Mouse (Mus musculus) forebrain, embryonic 16.5 days (tissue): ENCODE results near the gene Zfp646. TPM values are rescaled to one million over a fixed set of nuclear protein-coding genes. Genes with fewer than 3 reads are reported as not detected.

Experiments used
- ATAC-seq: fragments of 200-750 bp; cut with Nextera tagmentation; 2 replicates; pipeline ENCODE4 v1.8.0; 2017; ENCODE audit warnings: mild to moderate bottlenecking, moderate library complexity
- H3K27ac ChIP-seq: fragments of 300-500 bp; sonication (generic); 2 replicates; pipeline ENCODE4 v1.5.1; 2014; ENCODE audit warnings: low read length, control low read depth
- H3K27me3 ChIP-seq: fragments of 300-500 bp; sonication (generic); replicated peaks from 2 replicates; pipeline ENCODE4 v1.6.1; 2014; ENCODE audit warnings: low read length; ENCODE audit not compliant: control insufficient read depth, insufficient read depth
- H3K36me3 ChIP-seq: fragments of 300-500 bp; sonication (generic); 2 replicates; pipeline ENCODE4 v1.6.1; 2014; ENCODE audit not compliant: control insufficient read depth, insufficient read depth
- H3K4me1 ChIP-seq: fragments of 300-500 bp; sonication (generic); replicated peaks from 2 replicates; pipeline ENCODE4 v1.6.1; 2014; ENCODE audit warnings: low read length; ENCODE audit not compliant: control insufficient read depth, insufficient read depth
- H3K4me2 ChIP-seq: fragments of 300-500 bp; sonication (generic); 2 replicates; pipeline ENCODE4 v1.6.1; 2014; ENCODE audit warnings: mild to moderate bottlenecking, low read length, control low read depth
- H3K4me3 ChIP-seq: fragments of 300-500 bp; sonication (generic); replicated peaks from 2 replicates; pipeline ENCODE4 v1.5.1; 2014; ENCODE audit warnings: mild to moderate bottlenecking, low read length, control low read depth
- H3K9ac ChIP-seq: fragments of 300-500 bp; sonication (generic); replicated peaks from 2 replicates; pipeline ENCODE4 v1.6.1; 2014; ENCODE audit warnings: low read depth, low read length, control low read depth
- H3K9me3 ChIP-seq: fragments of 300-500 bp; sonication (generic); 2 replicates; pipeline ENCODE4 v1.6.1; 2016; ENCODE audit warnings: low read length; ENCODE audit not compliant: control insufficient read depth
- WGBS: fragments of 180-500 bp; shearing (Covaris S2); extraction: QIAGEN DNeasy Blood & Tissue Kit; methylation state at CpG from one replicate; pipeline ENCODE4 v1.1.7; 2014; 5-methylcytosine and 5-hydroxymethylcytosine counted together
- polyA plus RNA-seq: library from polyadenylated mRNA; unstranded; fragments of >200 nt; fragmentation: Nextera tagmentation; extraction: Ambion mirVana; gene quantifications from 2 replicates; pipeline ENCODE4 v1.2.1, GENCODE M21; 2015

The Zfp646 gene
- polyA plus RNA-seq, 1 experiment from 2014 or later: 14.4 TPM

GRCm38 (mm10) chr7:127907939-127908338 is 31.9 kb downstream of the Zfp646 start:
- H3K27me3 ChIP-seq: no peaks in the 10 kb centered on the region
- H3K4me1 ChIP-seq: peaks cover 13% of the 10 kb centered on the region
- no peaks in the 10 kb centered on the region for H3K9me3 ChIP-seq
- 98% methylated on average over 12 of the region's 12 CpGs for WGBS
- H3K36me3 ChIP-seq: peaks cover 18% of the 10 kb centered on the region
- no peak overlapping the region for H3K9ac ChIP-seq
- H3K27ac ChIP-seq: no peak overlapping the region
- no peak overlapping the region for H3K4me3 ChIP-seq
- no peak for ATAC-seq
- H3K4me2 ChIP-seq: no peak overlapping the region

DNA sequence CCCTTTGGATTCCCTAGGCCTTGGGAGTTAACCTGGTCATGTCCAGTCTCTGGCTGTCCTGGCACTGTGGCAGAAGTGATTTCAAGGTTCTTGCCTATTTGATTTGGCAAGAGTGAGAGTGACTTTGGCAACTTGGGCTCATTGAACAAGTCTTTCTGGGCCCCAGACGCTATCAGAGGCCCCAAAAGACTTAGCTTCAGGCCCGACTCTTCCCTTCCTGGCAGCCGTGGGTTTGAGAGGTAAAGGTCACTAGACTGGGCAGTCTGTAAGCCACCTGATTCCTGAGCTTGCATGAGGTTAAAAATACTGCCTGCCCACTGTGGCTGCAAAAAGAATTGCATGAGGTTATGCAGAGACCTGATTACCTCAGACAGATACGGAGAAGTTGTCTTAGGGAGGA is 32.6 kb downstream of the Zfp646 start:
- no peak overlapping the region for H3K9ac ChIP-seq
- peaks cover 18% of the 10 kb centered on the region for H3K4me1 ChIP-seq
- no peak overlapping the region for H3K27ac ChIP-seq
- H3K36me3 ChIP-seq: peaks cover 18% of the 10 kb centered on the region
- H3K4me2 ChIP-seq: no peak overlapping the region
- ATAC-seq: no peak
- no peaks in the 10 kb centered on the region for H3K27me3 ChIP-seq
- H3K9me3 ChIP-seq: no peaks in the 10 kb centered on the region
- H3K4me3 ChIP-seq: no peak overlapping the region
- whole genome bisulfite sequencing: 89% methylated on average over 4 of the region's 4 CpGs

DNA sequence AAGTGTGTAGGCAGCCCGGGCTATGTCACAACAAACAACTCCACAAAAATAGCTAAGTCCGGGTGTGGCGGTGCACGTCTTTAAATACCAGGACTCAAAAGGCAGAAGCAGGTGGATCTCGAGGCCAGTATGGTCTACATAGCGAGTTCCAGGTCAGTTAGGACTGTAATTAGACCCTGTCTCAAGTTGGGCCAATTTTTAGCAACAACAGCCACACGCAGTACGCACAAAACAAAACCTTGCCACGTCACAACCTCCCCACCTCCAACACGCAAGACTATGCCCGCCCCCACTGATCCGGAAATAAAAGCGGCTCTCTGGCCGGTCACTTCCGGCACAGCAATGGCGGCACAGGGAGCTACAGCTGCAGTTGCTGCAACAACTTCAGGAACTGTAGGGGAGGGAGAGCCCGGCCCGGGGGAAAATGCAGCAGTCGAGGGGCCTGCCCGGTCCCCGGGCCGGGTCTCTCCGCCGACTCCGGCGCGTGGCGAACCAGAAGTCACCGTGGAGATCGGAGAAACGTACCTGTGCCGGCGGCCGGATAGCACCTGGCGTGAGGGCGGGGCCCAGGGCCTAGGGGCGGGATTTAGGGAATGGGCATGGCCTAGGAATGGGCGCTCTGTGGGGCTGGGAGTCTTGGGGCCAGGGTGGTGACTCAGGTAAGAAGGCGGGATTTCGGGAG is 36.3 kb downstream of the Zfp646 start, which contains the start of gene Kat8:
Gene Kat8 (plus strand): TSS at position 327 of the 682 bp plus-strand sequence.
- peak within 1 kb of the TSS; percentile 89 for H3K4me3 ChIP-seq
- peak; percentile 98 for ATAC-seq
- peak within 1 kb of the TSS; percentile 90 for H3K4me2 ChIP-seq
- peak within 1 kb of the TSS; percentile 81 for H3K9ac ChIP-seq
- peaks cover 27% of the 10 kb centered on the region for H3K36me3 ChIP-seq
- H3K9me3 ChIP-seq: no peaks in the 10 kb centered on the region
- H3K27ac ChIP-seq: peak within 1 kb of the TSS; percentile 86
- no peaks in the 10 kb centered on the region for H3K27me3 ChIP-seq
- 1% methylated on average over 40 of the region's 40 CpGs for WGBS
- H3K4me1 ChIP-seq: peaks cover 8% of the 10 kb centered on the region

DNA sequence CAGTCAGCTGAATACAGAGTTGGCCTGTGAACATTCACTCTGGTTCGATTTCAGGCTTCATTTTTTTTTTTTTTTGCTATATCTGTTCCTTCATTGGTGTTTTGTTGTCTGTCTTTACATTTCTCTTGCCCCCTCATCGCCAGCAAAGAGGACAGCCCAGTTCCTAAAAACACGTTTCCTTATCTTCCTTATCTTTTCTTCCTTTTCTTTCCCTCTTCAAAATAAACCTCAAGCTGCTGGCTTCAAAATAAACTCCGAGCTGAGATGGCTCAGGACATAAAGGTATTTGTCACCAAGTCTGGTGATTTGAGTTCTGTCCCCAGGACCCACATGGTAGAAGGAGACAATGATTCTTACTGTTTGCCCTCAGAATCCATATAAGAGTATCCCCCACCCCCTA is 36.9 kb downstream of the Zfp646 start:
- H3K27ac ChIP-seq: no peak overlapping the region
- peak overlapping the region; percentile 81 for H3K9ac ChIP-seq
- H3K27me3 ChIP-seq: no peaks in the 10 kb centered on the region
- H3K4me2 ChIP-seq: peak overlapping the region; percentile 90
- peaks cover 8% of the 10 kb centered on the region for H3K4me1 ChIP-seq
- ATAC-seq: no peak
- no peaks in the 10 kb centered on the region for H3K9me3 ChIP-seq
- peak overlapping the region; percentile 89 for H3K4me3 ChIP-seq
- peaks cover 25% of the 10 kb centered on the region for H3K36me3 ChIP-seq
- 23% methylated on average over 4 of the region's 4 CpGs for WGBS

DNA sequence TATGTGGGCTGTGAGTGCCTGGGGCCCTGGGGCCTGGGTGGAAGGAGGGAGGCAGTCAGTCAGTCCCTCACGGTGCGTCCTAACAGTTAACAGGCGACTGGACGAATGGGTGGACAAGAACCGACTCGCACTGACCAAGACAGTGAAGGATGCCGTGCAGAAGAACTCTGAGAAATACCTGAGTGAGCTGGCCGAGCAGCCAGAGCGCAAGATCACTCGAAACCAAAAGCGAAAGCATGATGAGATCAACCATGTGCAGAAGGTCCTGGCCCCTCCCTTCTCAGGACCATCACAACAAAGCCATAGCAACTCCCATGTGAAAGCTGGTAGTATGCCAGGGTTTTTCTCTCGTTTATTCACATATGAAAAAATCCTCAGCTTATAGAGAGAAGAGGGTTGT is 39.3 kb downstream of the Zfp646 start:
- no peak overlapping the region for H3K4me2 ChIP-seq
- peaks cover 12% of the 10 kb centered on the region for H3K36me3 ChIP-seq
- no peak overlapping the region for H3K27ac ChIP-seq
- H3K27me3 ChIP-seq: no peaks in the 10 kb centered on the region
- ATAC-seq: no peak
- peaks cover 8% of the 10 kb centered on the region for H3K4me1 ChIP-seq
- no peak overlapping the region for H3K4me3 ChIP-seq
- no peak overlapping the region for H3K9ac ChIP-seq
- no peaks in the 10 kb centered on the region for H3K9me3 ChIP-seq
- WGBS: 91% methylated on average over 12 of the region's 12 CpGs

DNA sequence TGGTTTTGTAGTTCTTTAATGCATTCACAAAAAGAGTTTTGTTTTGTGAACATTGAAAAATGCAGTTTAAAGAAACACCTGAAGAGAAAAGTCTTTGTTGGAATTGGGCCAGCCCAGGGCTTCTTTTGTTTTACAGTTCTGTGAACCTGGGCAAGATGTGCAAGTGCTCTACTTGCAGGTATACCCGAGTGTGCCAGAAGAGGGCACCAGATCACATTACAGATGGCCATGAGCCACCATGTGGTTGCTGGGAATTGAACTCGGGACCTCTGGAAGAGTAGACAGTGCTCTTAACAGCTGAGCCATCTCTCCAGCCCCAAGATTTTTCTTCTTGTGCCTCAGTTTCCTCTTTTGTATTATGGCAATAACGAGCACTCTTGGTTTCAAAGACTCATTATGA is 42.2 kb downstream of the Zfp646 start:
- H3K9me3 ChIP-seq: no peaks in the 10 kb centered on the region
- no peak overlapping the region for H3K4me3 ChIP-seq
- no peak overlapping the region for H3K9ac ChIP-seq
- H3K27me3 ChIP-seq: no peaks in the 10 kb centered on the region
- H3K36me3 ChIP-seq: peaks cover 15% of the 10 kb centered on the region
- H3K27ac ChIP-seq: no peak overlapping the region
- peaks cover 2% of the 10 kb centered on the region for H3K4me1 ChIP-seq
- WGBS: 55% methylated on average over 3 of the region's 3 CpGs
- no peak for ATAC-seq
- no peak overlapping the region for H3K4me2 ChIP-seq

GRCm38 (mm10) chr7:127919290-127919689 is 43.3 kb downstream of the Zfp646 start:
- Histone ChIP-seq H3K4me1 (no peaks in the 10 kb centered on the region), H3K36me3 (peaks cover 15% of the 10 kb centered on the region), H3K4me3 (no peak overlapping the region), H3K4me2 (no peak overlapping the region), H3K27me3 (no peaks in the 10 kb centered on the region), H3K9me3 (no peaks in the 10 kb centered on the region), H3K27ac (no peak overlapping the region), H3K9ac (no peak overlapping the region)
- WGBS: 78% methylated on average over 7 of the region's 7 CpGs
- no peak for ATAC-seq

- ATAC-seq: no peak
- H3K9ac ChIP-seq: no peak overlapping the region
- no peaks in the 10 kb centered on the region for H3K27me3 ChIP-seq
- no peaks in the 10 kb centered on the region for H3K9me3 ChIP-seq
- H3K4me2 ChIP-seq: no peak overlapping the region
- H3K27ac ChIP-seq: no peak overlapping the region
- 69% methylated on average over 8 of the region's 8 CpGs for WGBS
- no peak overlapping the region for H3K4me3 ChIP-seq
- H3K36me3 ChIP-seq: peaks cover 13% of the 10 kb centered on the region
- H3K4me1 ChIP-seq: no peaks in the 10 kb centered on the region
Observed at GRCm38 (mm10) chr7:127921516-127921915, 45.5 kb downstream of the Zfp646 start.

GRCm38 (mm10) chr7:127922451-127923275 is 46.6 kb downstream of the Zfp646 start:
- Histone ChIP-seq H3K4me1 (no peaks in the 10 kb centered on the region), H3K9ac (no peak overlapping the region), H3K27ac (no peak overlapping the region), H3K36me3 (peaks cover 7% of the 10 kb centered on the region; the same call in 1 of the 2 replicates), H3K4me3 (no peak overlapping the region), H3K27me3 (no peaks in the 10 kb centered on the region), H3K9me3 (no peaks in the 10 kb centered on the region), H3K4me2 (no peak overlapping the region)
- WGBS: 86% methylated on average over 6 of the region's 6 CpGs
- ATAC-seq: no peak
